Mouse (Mus musculus) left cerebral cortex, adult 2 months (tissue): ENCODE measurements at regions not wholly inside any gene's neighbourhood (a gene's known extent, or its start where the extent isn't known, plus 50 kb on each side); places are given as distances from the start of the nearest gene placed in this dataset.

Experiments used
- DNase-seq, 2 experiments: peaks; one replicate each; pipeline ENCODE4 v3.0.0; 2021 to 2022; ENCODE audit warnings: low spot score in 2 of 2, mixed read lengths in 1 of 2; ENCODE audit errors: extremely low spot score in 1 of 2
- H3K27ac ChIP-seq: fragments of 200-600 bp; 2 replicates; pipeline ENCODE4 v1.8.1; 2022
- H3K4me3 ChIP-seq: fragments of 200-600 bp; 2 replicates; pipeline ENCODE4 v1.8.1; 2022
- CTCF ChIP-seq: fragments of 200-600 bp; IDR thresholded peaks from 2 replicates; pipeline ENCODE4 v1.8.1; 2022; ENCODE audit warnings: antibody characterized with exemption, mild to moderate bottlenecking, moderate library complexity
- intact Hi-C: fragments of 180-260 bp; cut with DNase I; formaldehyde crosslinking; loops from one replicate; pipeline ENCODE4 v1.15.1; 2025

GRCm38 (mm10) chr15:12066857-12067211, 50.8 kb upstream of the Zfr start:
- intact Hi-C loops: no loop called here
- DNase-seq: no peak

GRCm38 (mm10) chr15:12066176-12066856, 51.3 kb upstream of the Zfr start:
- intact Hi-C loops: no loop called here
- peak overlapping the region; percentile 42; the same call in 1 of the 2 replicates for H3K27ac ChIP-seq
- peak overlapping the region; percentile 4; the same call in 1 of the 2 replicates for H3K4me3 ChIP-seq
- TF ChIP-seq CTCF: no peak
- peak; percentile 54 to 59 for DNase-seq

More at GRCm38 (mm10) chr15:12066857-12067211, 50.8 kb upstream of the Zfr start:
- Histone ChIP-seq H3K4me3 (peak overlapping the region; percentile 4; the same call in 1 of the 2 replicates), H3K27ac (peak overlapping the region; percentile 42; the same call in 1 of the 2 replicates)
- TF ChIP-seq CTCF: no peak

- intact Hi-C loops: no loop called here
- no peak for TF ChIP-seq CTCF
- H3K4me3 ChIP-seq: no peak overlapping the region
- DNase-seq: no peak
- H3K27ac ChIP-seq: no peak overlapping the region
Observed at GRCm38 (mm10) chr15:12054870-12055269, 58.1 kb upstream of the Sub1 start.

GRCm38 (mm10) chr15:12053610-12054009, 56.8 kb upstream of the Sub1 start:
- no peak overlapping the region for H3K27ac ChIP-seq
- no peak for DNase-seq
- intact Hi-C loops: no loop called here
- no peak for TF ChIP-seq CTCF
- H3K4me3 ChIP-seq: no peak overlapping the region

GRCm38 (mm10) chr15:12048965-12049364, 52.2 kb upstream of the Sub1 start:
- intact Hi-C loops: no loop called here
- no peak for DNase-seq
- Histone ChIP-seq H3K4me3 (no peak overlapping the region), H3K27ac (peak overlapping the region; percentile 66)
- no peak for TF ChIP-seq CTCF

- DNase-seq: no peak
- TF ChIP-seq CTCF: no peak
- Histone ChIP-seq H3K4me3 (no peak overlapping the region), H3K27ac (peak overlapping the region; percentile 67; the same call in 1 of the 2 replicates)
- intact Hi-C loops: no loop called here
Observed at GRCm38 (mm10) chr15:12048214-12048507, 51.4 kb upstream of the Sub1 start.

- Histone ChIP-seq H3K27ac (no peak overlapping the region), H3K4me3 (no peak overlapping the region)
- no peak for DNase-seq
- no peak for TF ChIP-seq CTCF
- intact Hi-C loops: no loop called here
Observed at GRCm38 (mm10) chr15:12047349-12048213, 50.8 kb upstream of the Sub1 start.
